Mouse (Mus musculus): ENCODE results near the gene Wrap73. TPM values are rescaled to one million over a fixed set of nuclear protein-coding genes. Genes with fewer than 3 reads are reported as not detected.

Gene Wrap73
- polyA plus RNA-seq, 1 experiment from 2014 or later, result 42.5 TPM

- Histone ChIP-seq H3K27ac (replicated peaks) (no peak overlapping the region), H3K9me3 (no peaks in the 10 kb centered on the region), H3K36me3 (no peaks in the 10 kb centered on the region), H3K9ac (no peak overlapping the region), H3K4me1 (replicated peaks) (no peaks in the 10 kb centered on the region), H3K27me3 (peaks cover 1% of the 10 kb centered on the region), H3K4me3 (no peak overlapping the region), H3K4me2 (no peak overlapping the region)
- no peak for ATAC-seq (ENCODE audit: low read depth)
- WGBS, result 84% methylated on average over 9 of the region's 9 CpGs
Observed at GRCm38 (mm10) chr4:154119208-154119607, 23.0 kb upstream of the Wrap73 start.

GRCm38 (mm10) chr4:154121800-154122199 lies 20.4 kb upstream of the Wrap73 start:
- Histone ChIP-seq H3K27ac (replicated peaks) (no peak overlapping the region), H3K4me3 (no peak overlapping the region), H3K9ac (no peak overlapping the region), H3K36me3 (no peaks in the 10 kb centered on the region), H3K4me1 (replicated peaks) (no peaks in the 10 kb centered on the region), H3K4me2 (no peak overlapping the region), H3K27me3 (peaks cover 3% of the 10 kb centered on the region), H3K9me3 (no peaks in the 10 kb centered on the region)
- no peak for ATAC-seq (ENCODE audit: low read depth)
- 82% methylated on average over 11 of the region's 11 CpGs for WGBS

GRCm38 (mm10) chr4:154122374-154122773 lies 19.8 kb upstream of the Wrap73 start:
- Histone ChIP-seq H3K9ac (no peak overlapping the region), H3K4me2 (no peak overlapping the region), H3K27me3 (peaks cover 3% of the 10 kb centered on the region), H3K27ac (replicated peaks) (no peak overlapping the region), H3K4me3 (no peak overlapping the region), H3K36me3 (no peaks in the 10 kb centered on the region), H3K9me3 (no peaks in the 10 kb centered on the region), H3K4me1 (replicated peaks) (no peaks in the 10 kb centered on the region)
- WGBS, result 74% methylated on average over 7 of the region's 7 CpGs
- no peak for ATAC-seq (ENCODE audit: low read depth)

- no peaks in the 10 kb centered on the region for H3K36me3 ChIP-seq
- H3K27ac ChIP-seq (replicated peaks), result no peak overlapping the region
- 87% methylated on average over 6 of the region's 6 CpGs for WGBS
- no peaks in the 10 kb centered on the region for H3K4me1 ChIP-seq (replicated peaks)
- H3K9me3 ChIP-seq, result no peaks in the 10 kb centered on the region
- no peak for ATAC-seq (ENCODE audit: low read depth)
- H3K4me3 ChIP-seq, result no peak overlapping the region
- no peak overlapping the region for H3K4me2 ChIP-seq
- H3K9ac ChIP-seq, result no peak overlapping the region
- H3K27me3 ChIP-seq, result peaks cover 8% of the 10 kb centered on the region
Observed at GRCm38 (mm10) chr4:154123553-154123952, 18.6 kb upstream of the Wrap73 start.

- Histone ChIP-seq H3K4me1 (replicated peaks) (no peaks in the 10 kb centered on the region), H3K4me3 (no peak overlapping the region), H3K4me2 (no peak overlapping the region), H3K36me3 (no peaks in the 10 kb centered on the region), H3K9me3 (no peaks in the 10 kb centered on the region), H3K27ac (replicated peaks) (no peak overlapping the region), H3K9ac (no peak overlapping the region), H3K27me3 (peaks cover 14% of the 10 kb centered on the region)
- ATAC-seq (ENCODE audit: low read depth), result no peak
- WGBS, result 66% methylated on average over 5 of the region's 5 CpGs
Observed at GRCm38 (mm10) chr4:154125202-154125601, 17.0 kb upstream of the Wrap73 start.

GRCm38 (mm10) chr4:154127273-154127672 lies 14.9 kb upstream of the Wrap73 start:
- Histone ChIP-seq H3K4me2 (no peak overlapping the region), H3K36me3 (no peaks in the 10 kb centered on the region), H3K4me1 (replicated peaks) (no peaks in the 10 kb centered on the region), H3K27ac (replicated peaks) (no peak overlapping the region), H3K4me3 (no peak overlapping the region), H3K9me3 (no peaks in the 10 kb centered on the region), H3K27me3 (peaks cover 16% of the 10 kb centered on the region), H3K9ac (no peak overlapping the region)
- ATAC-seq (ENCODE audit: low read depth), result no peak
- 73% methylated on average over 3 of the region's 3 CpGs for WGBS

- Histone ChIP-seq H3K4me1 (replicated peaks) (no peaks in the 10 kb centered on the region), H3K4me3 (no peak overlapping the region), H3K36me3 (no peaks in the 10 kb centered on the region), H3K27me3 (peaks cover 31% of the 10 kb centered on the region), H3K9me3 (no peaks in the 10 kb centered on the region), H3K4me2 (no peak overlapping the region), H3K9ac (no peak overlapping the region), H3K27ac (replicated peaks) (no peak overlapping the region)
- ATAC-seq (ENCODE audit: low read depth), result no peak
Observed at GRCm38 (mm10) chr4:154129950-154130349, 12.2 kb upstream of the Wrap73 start.

GRCm38 (mm10) chr4:154131894-154132293 lies 10.3 kb upstream of the Wrap73 start:
- 89% methylated on average over 4 of the region's 4 CpGs for WGBS
- H3K4me2 ChIP-seq, result no peak overlapping the region
- no peaks in the 10 kb centered on the region for H3K4me1 ChIP-seq (replicated peaks)
- no peaks in the 10 kb centered on the region for H3K36me3 ChIP-seq
- no peak overlapping the region for H3K4me3 ChIP-seq
- no peaks in the 10 kb centered on the region for H3K9me3 ChIP-seq
- ATAC-seq (ENCODE audit: low read depth), result no peak
- H3K27me3 ChIP-seq, result peaks cover 50% of the 10 kb centered on the region
- H3K27ac ChIP-seq (replicated peaks), result no peak overlapping the region
- H3K9ac ChIP-seq, result no peak overlapping the region

- no peak overlapping the region for H3K4me2 ChIP-seq
- H3K9me3 ChIP-seq, result no peaks in the 10 kb centered on the region
- H3K4me1 ChIP-seq (replicated peaks), result peaks cover 8% of the 10 kb centered on the region
- H3K36me3 ChIP-seq, result no peaks in the 10 kb centered on the region
- H3K4me3 ChIP-seq, result no peak overlapping the region
- no peak for ATAC-seq (ENCODE audit: low read depth)
- no peak overlapping the region for H3K27ac ChIP-seq (replicated peaks)
- H3K27me3 ChIP-seq, result peaks cover 72% of the 10 kb centered on the region
- H3K9ac ChIP-seq, result no peak overlapping the region
- WGBS, result 75% methylated on average over 4 of the region's 4 CpGs
Observed at GRCm38 (mm10) chr4:154134803-154135202, 7.4 kb upstream of the Wrap73 start.

GRCm38 (mm10) chr4:154137139-154137538 lies 5.0 kb upstream of the Wrap73 start:
- Histone ChIP-seq H3K4me2 (no peak overlapping the region), H3K36me3 (no peaks in the 10 kb centered on the region), H3K9ac (no peak overlapping the region), H3K27ac (replicated peaks) (no peak overlapping the region), H3K27me3 (peaks cover 89% of the 10 kb centered on the region), H3K4me1 (replicated peaks) (peaks cover 29% of the 10 kb centered on the region), H3K4me3 (no peak overlapping the region), H3K9me3 (no peaks in the 10 kb centered on the region)
- ATAC-seq (ENCODE audit: low read depth), result no peak
- 61% methylated on average over 5 of the region's 5 CpGs for WGBS

- no peaks in the 10 kb centered on the region for H3K36me3 ChIP-seq
- H3K9ac ChIP-seq, result peak overlapping the region; percentile 63
- H3K4me1 ChIP-seq (replicated peaks), result peaks cover 43% of the 10 kb centered on the region
- peak overlapping the region; percentile 41 for H3K4me3 ChIP-seq
- peak overlapping the region; percentile 80 for H3K4me2 ChIP-seq
- H3K9me3 ChIP-seq, result no peaks in the 10 kb centered on the region
- under 1% methylated on average over 57 of the region's 59 CpGs for WGBS
- H3K27me3 ChIP-seq, result peaks cover 73% of the 10 kb centered on the region
- ATAC-seq (ENCODE audit: low read depth), result no peak
- no peak overlapping the region for H3K27ac ChIP-seq (replicated peaks)
Observed at GRCm38 (mm10) chr4:154139671-154140181, 2.4 kb upstream of the Wrap73 start.

- Histone ChIP-seq H3K9ac (peak within 1 kb of the TSS; percentile 63), H3K27ac (replicated peaks) (no peak within 1 kb of the TSS), H3K9me3 (no peaks in the 10 kb centered on the region), H3K4me1 (replicated peaks) (peaks cover 43% of the 10 kb centered on the region), H3K36me3 (no peaks in the 10 kb centered on the region), H3K4me3 (peak within 1 kb of the TSS; percentile 41), H3K27me3 (peaks cover 70% of the 10 kb centered on the region), H3K4me2 (peak within 1 kb of the TSS; percentile 80)
- ATAC-seq (ENCODE audit: low read depth), result no peak
- WGBS, result 2% methylated on average over 4 of the region's 4 CpGs
Observed at GRCm38 (mm10) chr4:154140182-154140212, 2.2 kb upstream of the Wrap73 start, which contains the start of gene Trp73. Gene Trp73, minus strand, starts transcription at chr4:154140208.

GRCm38 (mm10) chr4:154140213-154141008 lies 1.8 kb upstream of the Wrap73 start:
- ATAC-seq (ENCODE audit: low read depth), result no peak
- 2% methylated on average over 45 of the region's 46 CpGs for WGBS
- Histone ChIP-seq H3K36me3 (no peaks in the 10 kb centered on the region), H3K27ac (replicated peaks) (no peak overlapping the region), H3K9ac (peak overlapping the region; percentile 63), H3K4me2 (peak overlapping the region; percentile 80), H3K27me3 (peaks cover 66% of the 10 kb centered on the region), H3K4me3 (peak overlapping the region; percentile 41), H3K9me3 (no peaks in the 10 kb centered on the region), H3K4me1 (replicated peaks) (peaks cover 43% of the 10 kb centered on the region)
